ENCODE assay signal across 28 mouse cellular contexts in the genomic region with DNA sequence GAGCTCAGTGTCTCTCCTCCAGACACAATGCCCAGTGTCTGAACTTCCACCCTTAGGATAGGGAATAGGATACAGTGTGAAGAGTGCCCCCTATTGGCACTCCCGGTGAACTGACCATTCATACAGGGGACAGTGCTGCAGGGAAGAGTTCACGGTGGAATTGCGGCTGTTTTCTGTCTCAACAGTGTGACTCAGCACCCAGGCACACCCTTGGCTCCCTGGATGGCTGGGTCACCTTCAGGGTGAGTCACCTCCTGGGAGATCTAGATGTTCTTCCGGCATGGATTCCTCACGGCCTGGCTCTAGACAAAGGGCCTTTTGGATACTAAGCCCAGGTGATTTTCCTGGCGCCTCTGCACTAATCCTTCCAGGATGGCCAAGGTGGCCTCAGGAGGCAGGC. TPM values are rescaled to one million over a fixed set of nuclear protein-coding genes. Genes with fewer than 3 reads are reported as not detected.
DNase-seq lines count a peak whose midpoint lies in the region; ATAC-seq and TF ChIP-seq lines count a peak whose summit lies in the region.
"Had no signal": no experiment of that assay in that cellular context is flagged by ENCODE, and none has a peak within 500 bp of the region (broad histone marks: within the 10 kb centered on the region; RNA-seq: fewer than 3 reads in every experiment).

No protein-coding gene starts in this region.

- no peak overlapping the region for H3K4me3 ChIP-seq in testis, adult 2 months (ENCODE audit: control insufficient read depth, low read depth, low read length)
- no peak overlapping the region for H3K4me3 ChIP-seq in lung, postnatal 0 days (ENCODE audit: low read depth, low read length)
- H3K4me3 ChIP-seq in forebrain, embryonic 12.5 days (replicated peaks) = no peak overlapping the region
- H3K4me3 ChIP-seq: embryonic facial prominence, embryonic 15.5 days; heart, embryonic 12.5 days; hindbrain, embryonic 12.5 days; intestine, embryonic 15.5 days; liver, embryonic 13.5 days; midbrain, embryonic 12.5 days had no signal

- H3K9me3 ChIP-seq in lung, postnatal 0 days (ENCODE audit: low read length) = no peaks in the 10 kb centered on the region
- H3K9me3 ChIP-seq in forebrain, embryonic 12.5 days = no peaks in the 10 kb centered on the region
- H3K9me3 ChIP-seq: embryonic facial prominence, embryonic 15.5 days; heart, embryonic 12.5 days; hindbrain, embryonic 12.5 days; intestine, embryonic 15.5 days; liver, embryonic 13.5 days; midbrain, embryonic 12.5 days had no signal

- ATAC-seq in lung, postnatal 0 days = no peak
- ATAC-seq in forebrain, embryonic 12.5 days (ENCODE audit: low FRiP score) = no peak
- ATAC-seq: intestine, embryonic 15.5 days had no signal

- peak; percentile 28; the same call in 1 of the 2 replicates for TF ChIP-seq CTCF in testis, adult 2 months (IDR thresholded peaks at IDR 0.05; ENCODE audit: control insufficient read depth, insufficient read depth, insufficient replicate concordance, low read depth, low read length)
- no peak for TF ChIP-seq CTCF in lung, postnatal 0 days (IDR thresholded peaks at IDR 0.05)

- no peak for TF ChIP-seq POLR2A in testis, adult 2 months (IDR thresholded peaks at IDR 0.05; ENCODE audit: control insufficient read depth, low read depth, low read length)

- no peak overlapping the region for H3K9ac ChIP-seq in lung, postnatal 0 days (replicated peaks; ENCODE audit: low read depth)
- H3K9ac ChIP-seq in forebrain, embryonic 12.5 days = no peak overlapping the region
- H3K9ac ChIP-seq: embryonic facial prominence, embryonic 15.5 days; heart, embryonic 12.5 days; hindbrain, embryonic 12.5 days; intestine, embryonic 15.5 days; liver, embryonic 13.5 days; midbrain, embryonic 12.5 days had no signal

- DNase-seq in testis, postnatal 14 days (ENCODE audit: low spot score) = no peak
- peak; percentile 16 for DNase-seq in ES-CJ7 (ENCODE audit: low read depth, low spot score)
- peak; percentile 41 for DNase-seq in adrenal gland, adult 8-10 months
- DNase-seq in lung, postnatal 0 days (ENCODE audit: low spot score) = no peak
- no peak for DNase-seq in gastrocnemius, adult 18-20 months (ENCODE audit: low spot score)
- DNase-seq: cerebellum, adult 18-20 months; cerebellum, postnatal 25 days; gastrocnemius, postnatal 10 days; heart, adult 11 months; heart, postnatal 14 days; kidney, adult 9 months; kidney, postnatal 4 days; liver, embryonic 13.5 days; thymus, adult 18-20 months; thymus, postnatal 4 days had no signal

- no peaks in the 10 kb centered on the region for H3K36me3 ChIP-seq in testis, adult 2 months (ENCODE audit: control insufficient read depth, insufficient read depth, low read length)
- H3K36me3 ChIP-seq in lung, postnatal 0 days (ENCODE audit: insufficient read depth, low read length) = no peaks in the 10 kb centered on the region
- no peaks in the 10 kb centered on the region for H3K36me3 ChIP-seq in forebrain, embryonic 12.5 days (replicated peaks)
- H3K36me3 ChIP-seq: embryonic facial prominence, embryonic 15.5 days; heart, embryonic 12.5 days; hindbrain, embryonic 12.5 days; intestine, embryonic 15.5 days; liver, embryonic 13.5 days; midbrain, embryonic 12.5 days had no signal

- peaks cover 2% of the 10 kb centered on the region; the same call in 1 of the 2 replicates for H3K4me1 ChIP-seq in testis, adult 2 months (ENCODE audit: control insufficient read depth, insufficient read depth, low read length)
- no peaks in the 10 kb centered on the region for H3K4me1 ChIP-seq in lung, postnatal 0 days (ENCODE audit: insufficient read depth, low read depth, low read length)
- peaks cover 9% of the 10 kb centered on the region for H3K4me1 ChIP-seq in forebrain, embryonic 12.5 days
- H3K4me1 ChIP-seq: embryonic facial prominence, embryonic 15.5 days; heart, embryonic 12.5 days; intestine, embryonic 15.5 days; liver, embryonic 13.5 days had no signal

- no peak for TF ChIP-seq EP300 in lung, postnatal 0 days (IDR thresholded peaks at IDR 0.05)

- H3K27ac ChIP-seq in testis, adult 2 months (ENCODE audit: control insufficient read depth, insufficient read depth, low read depth, low read length) = no peak overlapping the region
- H3K27ac ChIP-seq in lung, postnatal 0 days (ENCODE audit: low read length) = no peak overlapping the region
- no peak overlapping the region for H3K27ac ChIP-seq in forebrain, embryonic 12.5 days
- H3K27ac ChIP-seq: embryonic facial prominence, embryonic 15.5 days; hindbrain, embryonic 12.5 days; intestine, embryonic 15.5 days; liver, embryonic 13.5 days; midbrain, embryonic 12.5 days had no signal

- 90% methylated on average over 6 of the region's 6 CpGs for WGBS in lung, postnatal 0 days
- 91% methylated on average over 6 of the region's 6 CpGs for WGBS in forebrain, embryonic 12.5 days

- H3K4me2 ChIP-seq in lung, postnatal 0 days (replicated peaks; ENCODE audit: low read depth, low read length) = no peak overlapping the region
- no peak overlapping the region for H3K4me2 ChIP-seq in forebrain, embryonic 12.5 days
- H3K4me2 ChIP-seq: embryonic facial prominence, embryonic 15.5 days; heart, embryonic 12.5 days; hindbrain, embryonic 12.5 days; intestine, embryonic 15.5 days; liver, embryonic 13.5 days; midbrain, embryonic 12.5 days had no signal

- H3K27me3 ChIP-seq in testis, adult 2 months (ENCODE audit: control insufficient read depth, insufficient read depth, low read length) = no peaks in the 10 kb centered on the region
- H3K27me3 ChIP-seq in lung, postnatal 0 days (replicated peaks; ENCODE audit: insufficient read depth, low read length) = no peaks in the 10 kb centered on the region
- H3K27me3 ChIP-seq in forebrain, embryonic 12.5 days = no peaks in the 10 kb centered on the region
- H3K27me3 ChIP-seq: embryonic facial prominence, embryonic 15.5 days; hindbrain, embryonic 12.5 days; intestine, embryonic 15.5 days; liver, embryonic 13.5 days; midbrain, embryonic 12.5 days had no signal

RNA-seq across cellular contexts. Expression of a gene that starts 2.7 kb away (rescaled TPM):
- polyA plus RNA-seq in testis, adult 2 months (2012; rRNA removed) = 0.33 and 0.64 TPM in 2 replicates
- under 1 TPM in 2 of 4 experiments, not detected in 2; 0.44 to 0.59 TPM for total RNA-seq in adrenal gland, adult 8-10 months (2022)
- polyA plus RNA-seq in lung, postnatal 0 days (2015; fragmentation: Nextera tagmentation; extraction: Ambion mirVana) = not detected in 2 replicates
- not detected for total RNA-seq in gastrocnemius, adult 18-20 months (2021)
- polyA plus RNA-seq in forebrain, embryonic 12.5 days (2016; fragmentation: Nextera tagmentation; extraction: Ambion mirVana) = 0.13 TPM in 1 of 2 replicates, not detected in the other
- total RNA-seq: adrenal gland, adult 18-20 months; CH12.LX; gastrocnemius, postnatal 10 days; heart, postnatal 14 days; layer of hippocampus, postnatal 14 days had no signal
- polyA plus RNA-seq: embryonic facial prominence, embryonic 15.5 days; heart, embryonic 12.5 days; hindbrain, embryonic 12.5 days; intestine, embryonic 15.5 days; limb, embryonic 11.5 days; liver, embryonic 13.5 days; lung, embryonic 16.5 days; midbrain, embryonic 12.5 days; neural tube, embryonic 14.5 days had no signal

RNA-seq across cellular contexts. Expression of a gene that starts 17.3 kb away (rescaled TPM):
- 5.0 and 5.4 TPM in 2 replicates for polyA plus RNA-seq in testis, adult 2 months (2012; rRNA removed)
- total RNA-seq in adrenal gland, adult 8-10 months (2022) = not detected
- not detected in 2 replicates for polyA plus RNA-seq in lung, postnatal 0 days (2015; fragmentation: Nextera tagmentation; extraction: Ambion mirVana)
- total RNA-seq in gastrocnemius, adult 18-20 months (2021) = not detected
- polyA plus RNA-seq in forebrain, embryonic 12.5 days (2016; fragmentation: Nextera tagmentation; extraction: Ambion mirVana) = not detected in 2 replicates
- total RNA-seq: adrenal gland, adult 18-20 months; CH12.LX; gastrocnemius, postnatal 10 days; heart, postnatal 14 days; layer of hippocampus, postnatal 14 days had no signal
- polyA plus RNA-seq: heart, embryonic 12.5 days; hindbrain, embryonic 12.5 days; intestine, embryonic 15.5 days; limb, embryonic 11.5 days; liver, embryonic 13.5 days; lung, embryonic 16.5 days; midbrain, embryonic 12.5 days; neural tube, embryonic 14.5 days had no signal

RNA-seq across cellular contexts. Expression of a gene that starts 35.2 kb away (rescaled TPM):
- polyA plus RNA-seq in testis, adult 2 months (2012; rRNA removed) = 0.21 and 0.36 TPM in 2 replicates
- total RNA-seq in adrenal gland, adult 8-10 months (2022) = 1 to 10 TPM in 2 of 4 experiments, under 1 TPM in 1, not detected in 1; 0.30 to 6.2 (median 4.9) TPM
- not detected in 2 replicates for polyA plus RNA-seq in lung, postnatal 0 days (2015; fragmentation: Nextera tagmentation; extraction: Ambion mirVana)
- not detected for total RNA-seq in gastrocnemius, adult 18-20 months (2021)
- polyA plus RNA-seq in forebrain, embryonic 12.5 days (2016; fragmentation: Nextera tagmentation; extraction: Ambion mirVana) = not detected in 2 replicates
- total RNA-seq: CH12.LX; gastrocnemius, postnatal 10 days; heart, postnatal 14 days; layer of hippocampus, postnatal 14 days had no signal
- polyA plus RNA-seq: embryonic facial prominence, embryonic 15.5 days; heart, embryonic 12.5 days; hindbrain, embryonic 12.5 days; intestine, embryonic 15.5 days; limb, embryonic 11.5 days; liver, embryonic 13.5 days; lung, embryonic 16.5 days; midbrain, embryonic 12.5 days; neural tube, embryonic 14.5 days had no signal

RNA-seq across cellular contexts. Expression of a gene that starts 39.4 kb away (rescaled TPM):
- 7.6 and 9.6 TPM in 2 replicates for polyA plus RNA-seq in testis, adult 2 months (2012; rRNA removed)
- total RNA-seq in adrenal gland, adult 8-10 months (2022) = under 1 TPM in 1 of 4 experiments, not detected in 3; 0.17 TPM
- not detected in 2 replicates for polyA plus RNA-seq in lung, postnatal 0 days (2015; fragmentation: Nextera tagmentation; extraction: Ambion mirVana)
- not detected for total RNA-seq in gastrocnemius, adult 18-20 months (2021)
- polyA plus RNA-seq in forebrain, embryonic 12.5 days (2016; fragmentation: Nextera tagmentation; extraction: Ambion mirVana) = not detected in 2 replicates
- total RNA-seq: adrenal gland, adult 18-20 months; CH12.LX; gastrocnemius, postnatal 10 days; heart, postnatal 14 days; layer of hippocampus, postnatal 14 days had no signal
- polyA plus RNA-seq: embryonic facial prominence, embryonic 15.5 days; heart, embryonic 12.5 days; hindbrain, embryonic 12.5 days; intestine, embryonic 15.5 days; limb, embryonic 11.5 days; liver, embryonic 13.5 days; lung, embryonic 16.5 days; midbrain, embryonic 12.5 days; neural tube, embryonic 14.5 days had no signal

Comparison
In these comparisons a context has a peak if more than half of its experiments do, and no peak if none do; other contexts are left out.
1. DNase-seq: peak in ES-CJ7 (single experiment) and adrenal gland, adult 8-10 months (single experiment); none in testis, postnatal 14 days (single experiment), lung, postnatal 0 days (single experiment) and gastrocnemius, adult 18-20 months (single experiment).